Mouse (Mus musculus): Measurements from ENCODE around the gene Ttc28.

- TF ChIP-seq FLI1 (IDR thresholded peaks at IDR 0.05; ENCODE audit: low read length) (no peak), GATA1 (IDR thresholded peaks at IDR 0.05; ENCODE audit: borderline replicate concordance, low read length) (no peak)
These were observed 276.3 kb downstream of the Ttc28 start for GRCm38 (mm10) chr5:111155928-111156327.
